Mouse (Mus musculus) kidney, adult 2 months (tissue): ENCODE data around the gene Pdss2.

Source experiments
- CTCF ChIP-seq: fragments of 200-500 bp; conservative IDR thresholded peaks from 2 replicates; pipeline ENCODE4 v1.5.1; 2011; ENCODE audit warnings: low read depth, mild to moderate bottlenecking, control low read depth, low read length, moderate library complexity, mixed read lengths; ENCODE audit not compliant: insufficient read depth, insufficient read length
- POLR2A ChIP-seq: fragments of 200-500 bp; IDR thresholded peaks from one replicate; pipeline ENCODE4 v1.6.1; 2011; ENCODE audit warnings: low read depth, low read length, control low read depth

- TF ChIP-seq POLR2A (no peak), CTCF (no peak)
Measured at GRCm38 (mm10) chr10:43399596-43400316, 178.5 kb downstream of the Pdss2 start.
